Mouse (Mus musculus) brain, embryonic 18.5 days (tissue): ENCODE measurements at regions not wholly inside any gene's neighbourhood (a gene's known extent, or its start where the extent isn't known, plus 50 kb on each side); places are given as distances from the start of the nearest gene placed in this dataset.
A peak's percentile ranks its signal among the peaks of the same experiment; 100 is the strongest.
"Not testable (repeated sequence)": the region's sequence is repeated elsewhere in the genome, so short reads cannot be mapped to it uniquely, and the experiment has no call there.

Source experiments
- DNase-seq: peaks from one replicate; pipeline ENCODE4 v3.0.0-alpha.2; 2012; ENCODE audit warnings: low read depth, low spot score

DNA sequence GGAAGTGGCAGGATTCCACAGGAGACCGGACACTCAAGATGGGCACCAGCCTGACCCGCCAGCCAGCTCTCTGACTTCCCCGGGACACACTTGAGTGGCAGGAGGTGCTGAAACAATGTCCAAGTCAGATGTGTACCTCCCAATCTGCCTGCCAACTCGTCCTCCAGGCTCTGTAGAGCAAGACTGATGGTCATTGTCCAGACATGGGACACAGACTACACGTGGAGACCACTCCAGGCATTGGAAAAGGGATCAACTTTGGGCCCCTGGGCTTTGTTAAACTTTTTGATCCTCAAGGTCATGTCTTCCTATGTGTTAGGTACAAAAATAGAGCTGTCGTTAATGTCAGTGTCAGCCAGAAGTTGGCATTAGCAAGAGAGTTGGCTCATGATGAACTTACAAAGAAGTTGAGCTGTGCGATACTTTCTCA lies 214.6 kb downstream of the 3100002H09Rik start:
- DNase-seq = no peak

DNA sequence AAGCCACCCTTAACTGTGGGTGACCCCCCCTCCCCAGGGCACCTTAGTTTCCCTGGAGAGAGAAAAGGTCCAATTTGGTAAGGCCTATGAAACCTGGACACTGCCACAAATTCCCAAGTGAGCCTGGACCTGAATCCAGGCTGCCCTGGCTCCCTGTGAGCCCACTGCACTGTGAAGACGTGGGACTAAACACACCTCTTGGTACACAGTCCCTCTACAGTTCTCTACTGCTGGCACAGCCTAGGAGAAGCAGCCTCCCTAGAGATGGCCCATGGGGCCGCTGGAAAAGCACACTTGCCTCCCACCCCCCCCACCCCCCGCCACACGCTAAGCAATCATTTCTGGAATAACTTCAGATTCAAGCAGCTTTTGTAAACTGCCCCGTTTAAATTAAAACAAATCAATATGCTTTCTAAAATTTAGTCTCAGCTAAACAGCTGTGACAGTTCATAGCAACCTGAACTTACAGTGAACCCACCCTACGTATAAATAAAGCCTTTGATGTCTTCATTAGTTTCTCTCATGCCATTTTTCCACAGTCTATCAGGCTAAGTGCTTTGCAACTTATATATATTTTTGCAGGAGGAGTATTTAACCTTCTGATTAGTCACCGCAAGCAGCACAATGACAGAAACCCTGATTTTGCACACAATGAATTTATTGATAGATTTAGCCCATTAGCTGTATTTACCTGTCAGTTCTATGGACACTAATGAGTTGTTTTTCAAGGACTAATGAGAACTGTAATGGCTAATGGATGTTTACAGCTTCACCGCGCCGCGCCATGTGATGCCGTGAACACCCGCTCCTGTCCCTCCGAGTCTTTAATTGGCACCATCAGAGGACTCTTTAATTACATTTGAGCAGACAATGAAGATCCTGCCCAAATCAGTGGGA lies 215.3 kb downstream of the 3100002H09Rik start:
- DNase-seq = no peak

DNA sequence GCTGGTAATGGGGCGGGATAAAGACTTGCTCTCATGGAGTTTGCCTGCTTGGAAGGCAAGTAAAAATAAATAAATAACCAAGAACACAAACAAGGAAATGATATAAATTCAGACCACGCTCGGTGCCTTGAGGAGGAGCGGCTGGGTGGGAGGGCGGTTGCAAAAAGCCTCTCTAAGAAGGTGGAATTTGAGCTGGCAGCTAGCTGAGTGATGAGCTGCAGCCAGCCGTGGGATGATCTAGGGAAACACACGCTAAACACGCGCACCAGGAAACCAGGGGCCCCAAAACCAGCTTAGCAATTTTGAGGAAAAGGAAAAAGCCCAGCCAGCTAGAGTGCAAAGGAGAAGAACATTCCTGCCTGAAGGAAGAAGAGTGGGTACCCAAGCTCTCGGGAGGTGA lies 217.0 kb downstream of the 3100002H09Rik start:
- no peak for DNase-seq

DNA sequence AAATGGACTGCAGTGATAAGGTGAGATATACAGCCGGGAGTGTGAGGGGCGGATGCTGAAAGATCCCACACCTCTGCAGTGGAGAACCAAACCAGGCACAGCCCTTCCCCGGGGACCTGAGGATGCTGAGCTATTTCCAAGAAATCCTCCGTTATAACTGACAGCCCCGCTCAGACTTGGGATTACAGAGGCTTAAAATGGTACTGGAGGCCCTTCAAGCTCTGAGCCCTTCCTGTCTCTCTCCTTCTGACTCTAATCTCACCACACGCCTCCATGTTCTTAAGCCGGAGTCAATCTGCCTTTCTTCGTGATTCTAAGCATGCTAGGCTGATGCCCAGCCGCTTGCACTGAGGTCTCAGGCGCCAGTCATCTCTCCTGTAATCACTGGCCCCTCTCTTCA lies 221.5 kb downstream of the 3100002H09Rik start:
- no peak for DNase-seq

DNA sequence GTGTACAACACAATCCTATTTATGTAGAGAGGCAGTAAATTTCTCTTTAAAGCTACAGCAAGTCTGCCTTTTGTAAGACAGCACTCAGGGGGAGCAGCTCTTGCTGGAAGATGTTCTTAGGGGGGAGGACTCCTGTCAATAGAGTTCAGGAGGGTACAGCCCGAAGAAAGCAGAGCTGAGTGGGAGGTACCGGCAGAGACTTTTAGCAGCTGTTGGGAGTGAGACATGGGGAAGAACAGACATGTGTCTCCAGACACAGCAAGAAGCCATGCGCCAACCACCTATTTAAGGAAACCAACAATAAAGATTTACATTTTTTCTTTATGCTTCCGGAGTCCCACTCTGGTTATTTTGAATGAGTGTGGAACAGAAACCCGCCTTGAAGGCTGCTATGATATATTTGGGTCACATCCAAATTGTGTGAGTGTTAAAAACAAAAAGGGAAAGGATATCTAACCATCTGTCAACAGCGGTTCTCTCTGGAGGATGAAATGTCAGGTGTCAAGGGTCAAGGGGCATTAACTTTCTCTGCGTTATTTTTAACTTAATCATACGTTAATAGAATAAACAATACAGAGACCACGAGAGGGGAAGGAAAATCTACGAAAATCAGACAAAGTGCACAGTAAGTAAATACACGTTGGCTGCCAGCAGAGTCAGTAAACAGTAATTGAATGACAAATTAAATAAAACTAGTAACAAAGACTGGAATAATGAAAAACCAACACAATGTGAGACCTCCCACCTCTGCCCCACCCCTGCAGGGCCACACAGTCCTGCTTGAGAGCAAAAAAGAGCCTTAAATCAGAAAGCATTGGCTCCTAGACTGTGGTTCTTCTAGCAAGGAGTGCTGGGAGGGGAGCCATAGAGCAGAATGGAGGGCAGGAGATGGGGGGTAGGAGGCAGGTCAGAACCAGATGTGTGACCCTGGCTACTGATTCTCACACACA lies 225.2 kb downstream of the 3100002H09Rik start:
- no peak for DNase-seq

DNA sequence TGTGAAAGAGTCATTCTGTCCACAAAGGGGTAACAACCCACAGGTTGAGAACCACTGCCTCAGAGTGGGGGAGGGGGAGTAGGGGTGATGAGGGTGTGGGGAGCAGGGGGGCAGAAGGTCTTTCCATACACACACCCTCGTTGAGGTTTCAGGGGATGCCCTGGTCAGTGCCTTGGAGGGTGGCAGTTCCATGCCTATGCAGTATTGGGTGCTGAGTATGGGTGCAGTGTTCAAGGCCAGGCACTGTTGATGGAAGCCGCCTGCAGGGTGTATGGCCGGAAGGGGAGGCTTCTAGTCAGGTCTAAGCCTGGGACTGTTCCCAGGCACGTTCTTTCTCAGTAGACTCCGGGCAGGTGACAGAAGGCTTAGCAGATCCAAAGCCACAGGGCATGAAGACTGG lies 234.1 kb downstream of the 3100002H09Rik start:
- DNase-seq = no peak

DNA sequence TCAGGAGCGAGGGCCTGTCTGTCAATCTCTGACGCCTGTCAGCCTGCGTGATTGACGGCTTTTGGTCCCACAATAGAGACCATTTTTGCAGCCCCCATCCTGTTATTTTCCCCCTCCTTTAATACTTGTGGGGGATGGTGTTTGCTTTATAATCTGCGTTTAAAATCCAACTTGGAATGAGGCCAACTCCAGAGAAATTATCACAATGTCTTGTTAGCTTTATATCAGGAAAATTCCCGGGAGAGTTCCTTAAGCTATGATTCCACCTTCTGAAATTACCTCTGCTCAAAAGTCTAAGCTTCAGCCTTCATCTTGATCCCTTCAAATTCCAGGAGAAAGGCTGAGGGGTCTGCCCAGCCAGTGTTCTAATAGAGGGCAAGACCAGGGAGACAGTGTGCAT lies 235.0 kb downstream of the 3100002H09Rik start:
- DNase-seq = no peak

DNA sequence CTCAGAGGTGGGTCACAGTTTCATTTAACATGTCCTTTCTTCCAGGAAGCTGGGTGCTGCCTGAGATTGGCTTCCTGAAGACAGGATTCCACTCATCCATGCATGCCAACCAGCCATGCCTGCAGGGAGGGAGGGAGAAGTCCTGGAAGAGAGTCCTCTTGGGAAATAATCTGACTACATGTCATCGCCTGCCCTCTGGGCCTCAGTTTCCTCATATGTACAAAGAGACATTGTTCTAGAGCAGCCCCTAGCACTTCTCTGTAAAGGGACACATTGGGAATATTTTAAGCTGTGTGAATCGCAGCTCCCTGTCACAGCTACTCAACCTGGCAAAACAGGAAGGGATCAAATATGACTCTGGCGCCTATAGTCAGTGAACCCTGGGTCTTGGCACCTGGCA lies 241.8 kb downstream of the 3100002H09Rik start:
- no peak for DNase-seq

DNA sequence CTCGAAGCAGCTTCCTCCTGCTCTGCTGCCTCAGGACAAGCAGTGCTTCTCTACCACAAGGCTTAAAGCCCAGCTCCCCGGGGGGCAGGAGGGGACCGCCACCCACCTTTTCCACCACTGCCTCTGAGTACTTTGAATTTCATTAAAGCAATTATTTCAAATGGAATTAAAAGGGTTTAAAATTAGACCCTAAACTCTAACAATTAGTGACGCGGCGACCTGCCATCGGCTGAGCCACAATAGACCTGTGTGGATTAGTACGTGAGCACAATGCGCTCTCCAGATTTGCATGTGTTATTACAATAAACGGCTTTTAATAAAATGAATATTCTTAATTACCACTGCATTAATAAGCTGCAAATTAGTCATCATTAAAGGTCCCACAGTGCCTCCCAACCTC lies 242.5 kb downstream of the 3100002H09Rik start:
- DNase-seq = no peak

DNA sequence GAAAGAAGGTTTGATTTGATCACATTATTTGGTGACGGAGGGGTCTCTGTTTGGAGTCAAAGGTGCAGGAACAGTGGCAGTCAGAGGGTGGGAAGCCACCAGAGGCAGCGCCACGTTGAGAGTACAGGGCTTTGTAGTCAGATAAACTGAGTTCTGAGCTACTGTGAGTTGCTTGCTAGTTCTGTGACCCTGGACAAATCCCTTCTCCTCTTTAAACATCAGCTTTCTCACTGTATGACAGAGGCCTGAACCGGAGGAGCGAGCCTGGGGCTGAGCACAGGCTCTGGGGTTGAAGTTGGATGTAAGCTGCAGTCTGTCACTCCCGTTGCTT lies 250.1 kb downstream of the 3100002H09Rik start:
- DNase-seq = no peak

DNA sequence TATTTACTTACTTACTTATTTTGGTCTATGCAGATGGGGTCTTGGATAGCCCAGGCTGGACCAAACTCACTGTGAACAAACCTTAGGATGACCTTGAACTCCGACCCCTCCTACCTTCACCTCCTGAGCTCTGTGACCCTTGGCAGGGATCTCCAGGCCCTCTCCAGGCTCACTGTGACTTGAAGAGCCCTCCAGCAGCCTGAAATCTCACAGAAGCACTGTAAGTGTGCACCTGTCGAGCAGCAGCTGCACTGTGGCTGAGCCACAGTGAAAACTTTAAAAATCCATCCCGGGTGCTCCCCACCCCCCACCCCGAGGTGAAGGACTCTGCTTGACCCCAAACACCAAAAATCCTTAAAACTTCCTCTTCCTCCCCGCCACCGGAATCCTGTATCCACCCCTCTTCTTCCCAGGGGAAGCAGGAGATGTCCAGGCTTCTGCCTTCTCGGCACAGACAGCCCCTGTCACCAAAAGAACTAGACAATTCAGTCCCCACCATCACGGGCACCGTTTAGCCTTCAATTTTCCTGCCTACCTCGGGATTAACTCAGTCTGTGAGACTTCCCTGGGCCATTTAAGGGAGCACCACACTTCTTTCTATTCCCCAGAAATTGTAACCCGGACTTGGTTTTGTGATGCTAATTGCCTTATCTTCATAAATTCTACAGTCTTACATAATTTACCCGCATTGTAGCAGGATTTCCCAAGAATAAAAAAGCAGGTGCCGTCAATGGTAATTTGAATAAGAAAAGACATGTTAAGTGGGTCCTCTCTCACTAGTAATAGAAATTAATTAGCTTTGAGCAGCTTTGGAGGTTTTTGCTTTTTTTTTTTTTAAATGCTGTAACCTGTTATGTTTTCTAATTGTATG lies 250.7 kb downstream of the 3100002H09Rik start:
- peak; percentile 22 for DNase-seq

DNA sequence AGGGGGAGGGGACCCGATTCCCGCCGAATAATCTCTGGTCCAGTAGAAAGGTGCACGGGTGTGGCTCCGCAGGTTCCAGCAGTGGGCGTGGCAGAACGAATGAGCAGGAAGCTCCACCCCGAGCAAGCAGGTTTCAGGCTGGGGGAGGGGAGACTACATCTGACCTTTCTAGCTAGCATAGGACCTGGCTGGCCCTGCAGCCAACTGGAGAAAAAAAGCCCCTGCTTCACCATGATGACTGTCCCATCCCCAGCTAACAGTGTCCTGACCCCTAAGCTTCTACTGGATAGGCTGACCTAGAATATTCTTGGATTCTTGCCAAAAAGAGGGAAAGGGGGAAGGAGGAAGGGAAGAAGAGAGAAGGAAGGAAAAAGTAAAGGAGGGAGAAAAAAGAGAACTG lies 252.1 kb downstream of the 3100002H09Rik start:
- not testable (repeated sequence) for DNase-seq

DNA sequence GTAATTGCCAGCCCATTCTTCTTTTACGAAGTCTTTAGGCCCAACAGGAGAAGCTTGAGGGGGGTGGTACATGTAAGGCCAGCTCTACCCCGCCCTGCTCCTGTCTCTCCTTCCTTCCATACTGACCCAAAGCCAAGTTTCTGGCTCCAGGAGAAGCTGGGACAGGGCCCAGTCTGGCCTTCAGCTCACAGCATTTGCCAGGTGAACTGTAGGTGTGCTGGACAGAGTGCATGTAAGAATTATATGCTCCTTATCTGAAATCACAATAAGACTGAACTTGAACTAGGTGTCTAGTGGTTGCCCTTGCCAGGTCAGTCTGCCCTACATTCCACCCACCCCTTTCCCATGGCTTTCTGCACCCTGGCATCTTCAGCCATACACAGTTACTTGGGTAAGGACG lies 260.2 kb downstream of the 3100002H09Rik start:
- DNase-seq = no peak

DNA sequence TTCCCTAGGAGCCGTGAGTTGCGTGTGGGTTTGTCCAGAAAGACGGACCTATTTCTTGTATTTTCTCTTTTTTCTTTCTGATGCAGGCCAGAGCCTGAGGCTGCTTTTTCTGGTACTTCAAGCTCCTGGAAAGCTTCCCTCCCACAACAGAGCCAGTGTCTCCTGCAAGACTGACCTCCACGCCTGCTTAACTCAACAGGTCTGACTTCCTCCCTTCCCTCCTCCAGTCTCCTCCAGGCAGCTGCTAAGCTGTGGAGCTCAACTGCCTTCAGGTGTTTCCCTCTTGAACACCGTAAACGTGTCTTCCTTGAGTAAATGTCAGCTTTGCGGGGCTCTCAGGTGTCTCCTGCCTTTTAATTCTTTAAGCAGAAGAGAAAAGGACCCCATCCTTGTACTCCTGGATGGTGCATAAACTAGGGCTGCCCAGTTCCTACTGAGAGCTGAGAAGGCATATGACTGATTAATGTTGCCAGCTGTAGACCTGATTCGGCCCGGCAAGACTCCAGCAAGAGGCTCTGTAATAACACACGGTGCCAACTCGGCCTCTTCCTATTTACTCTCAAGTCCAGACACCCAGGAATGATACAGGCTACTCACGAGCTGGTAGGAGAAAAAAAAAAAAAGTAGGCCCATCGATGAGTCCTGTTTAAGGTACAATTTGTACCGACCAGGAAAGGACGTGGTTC lies 260.9 kb downstream of the 3100002H09Rik start:
- DNase-seq = no peak

DNA sequence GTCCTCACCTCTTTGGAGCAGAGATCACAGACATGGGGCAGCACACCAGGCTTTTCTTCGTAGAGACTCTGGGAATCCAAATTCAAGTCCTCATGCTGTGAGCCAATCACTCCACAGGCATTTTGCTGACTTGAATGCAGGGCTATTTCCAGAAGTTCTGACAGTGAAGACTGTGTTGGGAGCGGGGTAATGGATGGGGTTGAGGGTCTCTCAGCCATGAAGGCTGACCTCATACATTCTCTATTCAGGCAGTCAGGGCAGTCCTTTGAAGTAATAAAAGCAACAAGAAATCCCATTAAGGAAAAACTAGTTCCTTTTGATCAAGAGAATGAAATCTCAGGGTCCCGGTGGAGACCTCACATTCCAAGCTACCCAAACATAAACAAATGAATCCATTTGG lies 261.5 kb downstream of the 3100002H09Rik start:
- DNase-seq = no peak

DNA sequence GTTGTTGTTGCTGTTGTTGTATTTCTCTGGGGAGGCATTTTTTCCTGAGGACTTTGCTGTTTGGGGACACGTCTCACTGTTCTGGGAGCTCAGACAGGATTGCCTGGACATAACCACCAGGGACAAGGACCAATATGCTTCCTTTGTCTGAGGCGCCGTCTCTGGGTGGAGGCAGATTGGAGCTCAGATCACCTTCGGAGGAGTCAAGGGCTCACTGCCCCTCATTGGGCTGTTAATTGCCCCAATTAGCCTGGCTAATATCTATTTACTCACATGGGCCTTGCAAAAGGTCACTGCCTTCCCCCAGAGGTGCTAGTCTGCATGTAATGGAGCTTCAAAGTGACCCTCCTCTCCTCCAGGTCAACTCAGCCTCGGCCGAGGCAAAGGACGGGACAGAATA lies 270.5 kb downstream of the 3100002H09Rik start:
- no peak for DNase-seq

DNA sequence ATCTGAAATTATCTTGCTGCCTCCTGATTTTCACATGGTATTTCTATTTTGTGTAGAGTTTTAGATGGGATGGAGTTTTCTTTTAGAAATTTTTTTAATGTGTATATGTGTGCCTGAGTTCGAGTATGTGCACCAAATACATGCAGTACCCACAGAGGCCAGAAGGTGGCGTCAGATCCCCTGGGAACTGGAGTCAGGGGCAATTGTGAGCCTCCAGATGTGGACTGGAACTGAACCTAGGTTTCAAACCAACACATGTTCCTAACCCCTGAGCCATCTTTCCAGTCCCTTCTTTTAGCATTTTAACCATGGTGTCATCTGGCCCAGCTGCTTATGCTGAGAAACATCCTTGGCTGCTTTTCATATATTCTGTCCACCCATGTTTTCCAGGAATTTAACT lies 274.9 kb downstream of the 3100002H09Rik start:
- no peak for DNase-seq

DNA sequence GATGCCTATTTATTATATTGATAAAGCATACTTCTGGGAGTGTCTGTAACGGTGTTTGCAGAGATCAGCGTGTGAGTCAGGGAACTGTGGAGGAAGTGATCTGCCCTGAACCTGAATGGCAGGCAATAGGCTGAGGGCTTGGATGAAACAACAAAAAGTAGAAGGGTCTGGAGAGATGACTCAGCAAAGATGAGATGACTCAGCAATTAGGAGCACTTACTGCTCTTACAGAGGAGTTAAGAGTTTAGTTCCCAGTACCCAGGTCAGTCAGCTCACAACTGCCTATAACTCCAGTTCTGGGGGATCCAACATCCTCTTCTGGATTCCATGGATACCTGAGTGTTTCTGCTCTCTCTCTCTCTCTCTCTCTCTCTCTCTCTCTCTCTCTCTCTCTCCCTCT lies 277.6 kb downstream of the 3100002H09Rik start:
- no peak for DNase-seq

DNA sequence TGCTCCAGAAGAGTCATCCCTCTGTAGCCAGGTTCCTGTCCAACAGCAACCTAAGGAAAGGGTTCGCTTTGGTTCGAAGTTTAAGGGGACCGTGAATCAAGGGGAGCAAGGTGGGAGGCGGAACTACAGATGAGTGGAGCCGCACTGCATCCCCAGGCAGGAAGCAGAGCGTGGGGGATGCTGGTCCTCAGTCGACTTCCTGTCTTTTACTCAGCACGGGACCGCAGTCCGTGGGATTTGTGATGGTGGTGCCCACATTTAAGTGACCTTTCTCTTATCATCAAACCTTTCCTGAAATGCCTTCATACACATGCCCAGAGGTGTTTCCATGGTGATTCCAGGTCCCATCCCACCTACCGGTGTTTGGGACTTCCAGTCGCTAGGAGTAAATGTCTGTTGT lies 278.2 kb downstream of the 3100002H09Rik start:
- DNase-seq = no peak

DNA sequence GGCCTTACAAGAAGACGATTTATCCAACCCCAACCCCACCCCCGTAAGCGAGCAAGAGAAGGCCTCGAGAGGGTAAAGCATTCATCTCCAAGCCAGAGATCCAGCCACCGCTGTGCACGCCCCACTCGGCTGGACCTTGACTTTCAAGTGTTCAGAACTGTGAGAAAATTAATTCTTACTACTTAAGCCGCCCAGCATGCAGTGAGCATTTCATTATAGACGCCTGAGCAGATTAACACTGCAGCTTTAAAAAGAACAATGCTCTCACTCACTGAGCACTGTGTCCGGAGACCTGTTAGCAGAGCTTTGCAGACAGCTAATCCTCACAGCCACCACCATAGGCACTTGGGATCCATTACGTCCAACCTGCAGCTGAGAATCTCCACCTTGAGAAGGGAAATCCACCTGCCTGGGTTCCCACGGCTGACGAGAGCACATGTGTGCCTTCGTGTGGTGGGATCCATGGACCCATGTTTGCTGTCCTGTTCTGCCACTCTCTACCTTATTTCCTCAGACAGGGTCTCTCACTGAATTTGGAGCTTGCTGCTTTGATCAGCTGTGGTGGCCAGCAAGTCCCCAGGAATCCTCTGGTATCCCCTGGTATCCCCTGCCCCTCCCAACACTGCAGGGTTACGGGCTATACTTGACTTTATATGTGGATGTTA lies 281.4 kb downstream of the 3100002H09Rik start:
- no peak for DNase-seq

DNA sequence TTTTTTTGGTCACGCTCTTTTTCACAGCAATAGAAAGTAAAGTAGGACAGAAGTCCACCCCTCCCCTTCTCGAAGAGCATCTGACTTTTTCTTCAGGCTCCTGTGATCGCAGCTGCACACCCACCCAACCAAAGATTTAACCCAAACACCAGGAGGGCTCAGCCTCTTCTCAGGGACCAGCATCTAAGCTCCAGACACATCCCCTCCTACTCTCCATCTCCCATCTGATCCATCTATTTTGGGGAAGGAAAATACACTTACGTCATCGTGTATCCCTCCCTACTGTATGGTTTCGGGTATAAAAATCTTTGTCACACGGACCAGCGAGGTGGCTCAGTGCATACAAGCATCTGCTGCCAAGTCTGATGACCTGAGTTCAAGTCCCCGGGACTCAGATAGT lies 284.3 kb downstream of the 3100002H09Rik start:
- no peak for DNase-seq
